Mouse (Mus musculus): Measurements from ENCODE around the gene Olfr1318.

GRCm38 (mm10) chr2:112115340-112115739, 38.7 kb upstream of the Olfr1318 start, which contains the start of gene Olfr1315-ps1:
- no peak for TF ChIP-seq EP300 (IDR thresholded peaks at IDR 0.05; ENCODE audit: insufficient read depth, low read depth, low read length)
- TF ChIP-seq CTCF (IDR thresholded peaks at IDR 0.05; ENCODE audit: low read depth, low read length) = no peak
